Mouse (Mus musculus) monocyte, adult 5-6 weeks (primary cell): ENCODE measurements at regions not wholly inside any gene's neighbourhood (a gene's known extent, or its start where the extent isn't known, plus 50 kb on each side); places are given as distances from the start of the nearest gene placed in this dataset.
"Not testable (repeated sequence)": the region's sequence is repeated elsewhere in the genome, so short reads cannot be mapped to it uniquely, and the experiment has no call there.

Experiments
- ATAC-seq: fragments of 153-309, 156-312 bp; replicated peaks from 2 replicates; pipeline ENCODE4 v1.8.0; 2017; ENCODE audit warnings: mild to moderate bottlenecking; ENCODE audit not compliant: low TSS enrichment, insufficient number of reproducible peaks, severe bottlenecking, poor library complexity, low FRiP score

DNA sequence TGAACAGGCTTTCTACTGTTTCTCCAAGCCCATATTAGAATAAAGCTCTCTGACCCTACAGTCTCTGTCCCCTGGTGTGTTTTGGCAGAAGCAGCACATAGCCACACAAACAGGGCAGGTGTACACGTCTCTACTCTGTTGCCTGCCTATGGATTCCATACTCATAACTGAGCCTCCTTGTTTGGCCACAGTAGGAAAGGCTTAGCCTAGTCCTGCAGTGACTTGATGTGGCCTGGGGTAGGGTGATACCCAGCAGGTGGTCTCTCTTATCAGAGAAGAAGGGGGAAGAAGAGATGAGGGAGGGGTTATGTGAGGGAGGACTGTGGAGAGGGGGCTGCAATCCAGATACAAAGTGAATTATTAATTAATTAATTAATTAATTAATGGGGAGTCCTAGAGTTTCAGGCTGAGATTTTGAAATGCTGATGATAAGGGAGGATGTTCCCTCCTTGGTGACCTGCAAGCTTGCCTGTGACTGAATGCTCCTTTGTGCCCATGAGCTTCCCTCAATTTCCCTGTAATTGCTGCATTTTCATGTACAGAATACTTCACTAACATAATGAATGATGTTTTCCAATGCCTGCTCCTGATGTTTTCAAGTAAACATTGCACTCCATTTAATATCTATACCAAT, 402.7 kb upstream of the Lrrc3b start:
- ATAC-seq: no peak

DNA sequence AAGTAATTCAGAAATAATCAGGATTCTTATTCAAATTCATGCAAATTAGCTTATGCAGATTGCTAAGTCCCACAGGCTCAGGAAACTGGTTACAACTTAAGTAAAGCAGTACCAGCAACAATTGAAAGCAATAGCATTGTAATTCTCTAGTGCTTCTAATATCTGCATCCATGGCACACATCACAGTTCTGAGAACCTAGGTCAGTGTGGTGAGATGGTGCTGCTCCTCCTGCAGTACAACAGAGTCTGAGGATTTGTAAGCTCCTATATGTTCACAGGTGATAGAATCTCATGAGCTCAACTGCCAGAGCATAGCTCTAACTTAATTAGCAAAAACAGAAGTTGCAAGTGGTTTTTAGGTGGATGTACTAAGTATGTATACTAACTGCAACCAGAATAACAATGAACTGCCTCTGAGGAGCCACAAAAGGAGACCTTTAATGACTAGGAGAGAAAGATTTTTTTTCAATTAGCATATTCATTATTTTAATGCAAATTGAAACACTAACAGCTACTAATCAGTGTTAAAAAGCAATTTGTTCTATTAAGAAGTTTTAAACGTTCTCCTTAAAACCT, 403.3 kb upstream of the Lrrc3b start:
- no peak for ATAC-seq

DNA sequence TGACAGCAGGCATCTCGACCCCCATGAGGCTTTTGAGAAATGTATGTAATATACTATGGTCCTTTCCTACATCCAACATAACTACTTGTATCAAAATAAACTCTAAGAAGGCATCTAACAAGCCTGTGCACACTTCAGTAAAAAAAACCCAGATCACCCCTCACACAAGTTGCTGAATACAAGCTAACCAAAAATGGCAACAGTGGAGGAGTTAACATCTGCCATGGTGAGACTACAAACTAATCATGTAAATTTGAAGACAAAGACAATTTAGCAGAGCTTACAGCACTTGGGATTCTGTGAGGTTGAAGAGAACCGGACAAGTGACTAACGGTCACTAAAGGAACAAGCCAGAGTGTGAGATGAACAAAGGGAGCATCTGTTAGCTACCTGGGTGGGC, 380.6 kb upstream of the Ngly1 start:
- no peak for ATAC-seq

DNA sequence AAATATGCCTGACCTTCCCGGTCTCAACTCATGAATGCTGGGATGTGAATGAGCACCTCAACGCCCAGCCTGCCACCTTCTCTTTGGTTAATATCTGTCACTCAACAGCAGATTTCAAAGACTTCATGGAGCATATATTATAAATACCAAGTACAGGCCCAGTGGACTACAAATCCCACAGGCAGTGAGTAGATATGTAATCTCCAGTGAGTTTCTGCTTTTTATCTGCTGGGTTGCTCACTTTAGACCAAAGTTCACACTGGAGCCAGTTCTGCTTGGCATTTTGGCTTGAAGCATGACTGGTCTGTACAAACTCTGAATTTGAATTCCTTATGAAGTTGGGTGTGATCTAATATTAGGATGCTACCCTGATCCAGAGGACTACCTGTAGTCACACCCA, 377.1 kb upstream of the Ngly1 start:
- no peak for ATAC-seq

DNA sequence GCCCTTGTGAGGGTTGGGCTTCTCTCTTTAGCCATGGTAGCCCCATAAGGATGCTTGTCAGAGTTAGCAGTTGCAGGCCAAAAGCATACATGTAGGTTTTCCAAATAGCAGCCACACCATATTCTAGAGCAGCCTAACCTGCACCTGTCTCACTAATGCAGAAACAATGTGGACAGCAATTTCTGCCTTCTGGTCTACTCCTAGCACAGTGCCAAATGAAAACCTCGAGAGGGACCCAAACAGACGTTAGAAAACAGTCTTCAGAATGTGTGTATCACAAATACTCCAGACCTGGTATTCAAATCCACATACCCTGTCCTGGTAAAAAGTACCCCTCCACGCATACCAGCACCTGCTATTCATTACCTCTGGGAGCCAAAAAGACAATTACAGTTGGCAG, 368.9 kb upstream of the Ngly1 start:
- no peak for ATAC-seq

DNA sequence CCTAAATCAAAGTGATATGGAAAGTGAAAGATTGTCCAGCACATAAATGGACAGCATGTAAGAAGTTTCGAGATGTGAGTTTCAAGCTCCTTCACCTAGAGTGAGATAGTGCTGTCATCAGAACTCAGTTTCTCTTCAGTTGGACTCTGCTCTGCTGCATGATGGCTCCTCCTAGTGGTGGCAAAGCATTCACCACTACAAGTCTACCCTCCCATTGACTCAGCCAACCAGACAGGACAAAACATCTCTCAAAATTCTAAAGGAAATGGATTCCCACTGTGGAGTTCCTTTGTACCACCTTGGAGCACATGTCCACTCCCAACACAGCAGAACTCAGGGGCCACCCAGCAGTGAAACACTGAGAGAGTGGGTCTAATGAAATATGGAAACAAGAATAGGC, 367.8 kb upstream of the Ngly1 start:
- no peak for ATAC-seq

DNA sequence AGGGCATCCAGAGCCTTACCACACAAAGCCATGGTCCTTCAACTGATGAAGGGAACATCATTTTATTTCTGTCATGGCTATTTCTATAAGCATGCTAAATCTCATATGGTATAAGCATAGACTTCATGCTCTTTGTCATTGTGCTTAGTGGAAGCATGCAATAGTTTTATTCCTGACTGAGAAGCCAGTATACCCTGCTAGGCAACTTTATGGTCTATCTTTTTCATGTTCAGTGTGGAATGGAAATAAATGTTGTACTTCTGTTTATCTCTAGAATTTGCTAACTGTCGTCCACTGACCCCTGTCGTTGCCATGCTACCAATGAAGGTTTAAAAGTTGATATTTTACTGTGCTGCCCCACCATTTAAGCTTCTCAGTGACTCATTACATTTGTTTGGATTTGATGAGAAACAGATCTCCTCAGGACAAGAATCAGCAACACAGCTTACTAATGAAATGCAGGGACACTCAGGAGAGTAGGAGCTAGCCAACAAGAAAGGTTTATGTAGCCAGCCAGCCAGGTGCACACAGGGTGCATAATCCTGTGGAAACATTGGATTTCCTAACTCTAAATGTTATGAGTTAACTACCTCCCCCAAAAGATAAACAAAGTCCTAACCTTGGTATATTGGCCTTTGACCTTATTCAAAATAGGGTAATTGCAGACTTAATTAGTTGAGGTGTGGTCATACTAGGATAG, 364.3 kb upstream of the Ngly1 start:
- ATAC-seq: no peak

DNA sequence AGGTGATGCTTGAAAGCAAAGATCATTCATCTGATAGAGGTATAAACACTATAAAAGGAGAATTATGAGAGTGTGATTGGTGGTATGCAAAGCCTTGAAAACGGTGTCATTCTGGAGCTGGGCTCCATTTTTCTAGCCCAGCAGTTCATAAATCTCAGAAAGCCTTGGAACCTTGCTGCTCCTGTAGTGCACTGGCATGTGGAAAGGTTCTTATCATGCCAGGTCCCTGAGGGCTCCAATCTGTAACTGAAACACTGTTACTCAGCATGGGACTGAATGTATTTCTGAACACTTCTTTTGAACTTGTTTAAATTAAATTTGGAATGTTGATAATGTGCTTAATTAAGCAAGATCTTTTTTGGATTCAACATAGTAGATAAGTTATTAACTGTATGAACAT, 352.0 kb upstream of the Ngly1 start:
- ATAC-seq: no peak

DNA sequence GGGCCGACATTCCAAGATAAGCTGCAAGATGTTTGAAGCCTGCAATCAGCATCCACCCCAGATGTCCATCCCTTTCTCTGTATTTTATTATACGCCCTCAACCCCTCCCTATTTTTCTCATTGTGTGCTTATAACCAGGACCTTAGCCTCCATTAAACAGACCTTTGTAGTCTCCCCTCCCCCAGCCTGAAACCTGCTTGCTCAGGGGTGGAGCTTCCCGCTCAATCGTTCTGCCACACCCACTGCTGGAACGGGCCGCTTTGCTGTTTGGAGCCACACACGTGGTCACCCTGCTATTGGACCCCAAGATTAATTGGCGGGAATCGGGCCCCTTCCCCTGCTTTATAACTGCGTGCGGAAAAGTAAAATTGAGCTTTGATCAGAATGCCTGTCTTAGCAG, 342.7 kb upstream of the Ngly1 start:
- not testable (repeated sequence) for ATAC-seq

DNA sequence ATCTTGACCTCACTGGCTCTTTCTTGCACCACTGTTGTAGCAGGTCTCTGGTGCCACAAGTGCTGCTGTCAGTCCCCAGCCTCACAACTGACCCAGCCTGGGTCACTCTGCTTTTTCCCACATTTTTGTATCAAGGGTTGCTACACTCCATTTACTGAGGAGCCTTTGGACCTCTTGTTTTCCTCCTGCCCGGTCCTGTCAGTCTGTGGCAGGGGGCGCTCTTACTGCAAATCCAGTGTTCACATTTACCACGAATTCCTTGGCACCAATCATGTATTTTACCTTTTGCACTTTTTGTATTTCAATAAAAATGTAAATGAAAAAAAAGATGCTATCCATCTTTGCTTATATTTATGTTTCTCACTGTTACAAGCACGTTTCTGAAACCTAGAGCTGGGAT, 335.9 kb upstream of the Ngly1 start:
- ATAC-seq: not testable (repeated sequence)

DNA sequence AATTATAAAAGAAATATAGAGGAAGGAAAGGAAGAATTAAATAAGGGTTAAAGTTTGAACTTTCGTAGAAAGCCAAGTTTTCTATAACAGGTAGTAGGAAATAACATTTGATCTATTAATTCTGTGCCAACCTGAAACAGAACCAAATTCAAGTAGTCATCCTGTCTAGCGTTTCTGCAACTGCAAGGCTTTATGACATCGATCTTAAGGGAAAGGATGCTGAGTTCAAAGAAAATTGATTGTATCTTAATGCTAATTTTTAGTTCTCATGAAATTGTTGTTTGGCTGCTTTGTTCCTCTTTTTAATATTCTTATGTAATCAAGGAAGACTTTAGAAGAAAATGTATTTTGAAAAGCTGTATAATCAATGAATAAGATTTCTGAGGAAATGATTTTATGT, 334.9 kb upstream of the Ngly1 start:
- no peak for ATAC-seq

DNA sequence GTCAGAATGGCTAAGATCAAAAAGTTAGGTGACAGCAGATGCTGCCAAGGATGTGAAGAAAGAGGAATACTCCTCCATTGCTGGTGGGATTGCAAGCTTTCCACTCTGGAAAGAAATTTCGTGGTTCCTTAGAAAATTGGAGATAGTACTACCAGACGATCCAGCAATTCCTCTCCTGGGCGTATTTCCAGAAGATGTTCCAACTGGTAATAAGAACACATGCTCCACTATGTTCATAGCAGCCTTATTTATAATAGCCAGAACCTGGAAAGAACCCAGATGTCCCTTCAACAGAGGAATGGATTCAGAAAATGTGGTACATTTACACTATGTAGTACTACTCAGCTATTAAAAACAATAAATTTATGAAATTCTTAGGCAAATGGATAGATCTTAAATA, 324.4 kb upstream of the Ngly1 start:
- not testable (repeated sequence) for ATAC-seq

DNA sequence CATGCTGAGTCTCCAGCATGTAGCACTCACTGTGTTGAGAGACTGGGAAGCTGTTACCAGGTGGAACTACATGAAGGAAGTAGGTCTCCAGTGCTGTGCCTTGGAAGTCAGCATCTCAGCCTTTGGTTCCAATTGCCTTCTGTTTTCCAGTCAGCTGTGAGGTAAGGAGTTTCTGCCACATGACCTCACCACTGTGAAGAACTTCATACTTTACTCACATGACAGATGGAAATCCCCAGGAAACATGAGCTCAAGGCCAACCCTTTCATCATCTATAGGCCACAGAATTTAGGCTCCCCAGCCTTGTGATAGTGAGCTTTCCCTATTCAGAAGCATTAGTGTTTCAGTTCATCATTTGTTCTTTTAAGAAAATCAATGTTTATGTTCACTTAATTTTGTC, 314.4 kb upstream of the Ngly1 start:
- ATAC-seq: no peak

DNA sequence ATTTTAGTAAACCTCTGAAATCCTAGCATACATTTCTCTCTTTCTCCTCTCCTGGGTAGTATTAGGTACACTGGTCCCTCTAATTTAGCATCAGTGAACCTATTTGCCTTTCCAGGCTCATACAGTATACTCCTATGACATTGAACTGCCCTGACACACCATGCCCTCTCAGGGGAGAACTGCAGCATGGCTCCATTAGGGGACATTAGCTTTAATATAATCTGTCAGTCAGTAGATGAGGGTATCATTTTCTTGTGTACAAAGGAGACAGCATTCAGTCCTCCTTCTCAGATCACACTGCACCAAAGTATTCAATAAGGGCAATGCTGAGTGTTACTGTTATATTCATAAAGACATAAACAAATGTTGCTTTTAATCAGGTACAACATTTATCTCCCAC, 278.8 kb upstream of the Ngly1 start:
- no peak for ATAC-seq

DNA sequence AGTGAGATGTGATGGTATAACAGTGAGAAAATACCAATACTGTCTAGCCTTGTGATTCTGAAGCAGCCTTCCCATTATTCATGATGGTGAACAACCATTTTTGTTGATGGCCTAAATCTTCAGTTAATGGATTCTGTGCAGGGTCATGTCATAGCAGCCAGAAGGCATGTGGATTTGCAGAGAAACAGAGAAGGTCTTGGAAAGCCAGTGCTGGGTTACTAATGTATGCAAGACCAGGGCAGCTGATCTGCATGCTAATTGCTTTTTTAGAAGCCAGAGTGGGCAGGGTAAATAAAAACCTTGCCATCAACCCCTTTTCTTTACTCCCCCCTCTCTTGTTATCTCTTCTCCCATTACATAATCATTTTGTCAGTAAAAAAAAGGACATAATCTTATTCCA, 278.3 kb upstream of the Ngly1 start:
- no peak for ATAC-seq

DNA sequence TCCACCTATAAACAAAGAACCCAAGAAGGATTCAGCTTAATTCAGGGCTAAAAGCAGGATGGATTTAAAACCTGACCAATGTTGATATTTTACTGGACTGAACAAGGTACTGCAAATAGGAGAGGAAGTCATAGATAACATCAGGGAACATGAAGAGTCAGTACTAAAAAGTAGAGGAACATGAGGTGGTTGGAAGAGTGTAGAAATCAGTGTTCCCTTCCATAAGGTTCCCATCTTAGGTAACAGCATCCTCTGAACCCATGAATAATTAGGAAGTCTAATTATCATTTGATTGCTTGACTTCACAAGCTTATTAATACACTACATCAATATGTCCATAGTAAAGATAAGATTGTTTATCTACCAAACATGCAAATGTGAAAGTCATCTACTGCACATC, 277.8 kb upstream of the Ngly1 start:
- no peak for ATAC-seq

DNA sequence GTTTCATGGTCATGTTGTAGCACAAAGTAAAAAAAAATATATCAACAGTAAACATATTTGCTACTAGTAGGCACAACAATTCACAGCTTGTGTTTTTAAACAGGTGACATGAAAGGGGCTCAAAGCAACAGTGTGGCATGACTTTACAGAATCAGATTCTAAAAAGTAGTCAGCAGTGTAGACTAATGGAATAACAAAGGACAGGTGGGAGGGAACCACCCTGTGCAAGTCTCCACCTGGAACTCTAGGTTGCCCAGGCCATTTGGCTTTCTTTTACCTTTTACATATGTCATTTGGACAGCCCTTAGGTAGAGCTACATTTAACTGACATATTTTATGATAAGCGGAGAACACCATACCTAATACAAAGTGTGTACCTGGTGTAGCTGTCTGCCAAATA, 271.7 kb upstream of the Ngly1 start:
- no peak for ATAC-seq

DNA sequence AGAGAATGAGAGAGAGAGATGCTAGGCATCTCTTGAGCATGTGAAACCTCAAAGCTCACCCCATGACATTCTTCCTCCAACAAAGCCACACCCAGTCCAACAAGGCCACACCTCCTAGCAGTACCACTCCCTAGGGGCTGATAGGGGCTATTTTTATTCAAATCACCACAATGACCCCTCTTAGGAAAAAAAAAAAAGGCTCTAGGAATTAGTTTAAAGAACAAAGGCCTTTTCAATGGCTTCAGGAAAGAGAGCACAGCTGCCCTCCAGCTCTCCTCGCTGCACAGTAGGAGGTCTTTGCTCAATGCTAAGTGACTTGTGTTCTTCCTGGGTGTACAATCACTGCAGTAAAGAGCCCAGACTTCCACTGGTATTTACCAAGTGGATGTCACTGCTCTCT, 270.8 kb upstream of the Ngly1 start:
- no peak for ATAC-seq

DNA sequence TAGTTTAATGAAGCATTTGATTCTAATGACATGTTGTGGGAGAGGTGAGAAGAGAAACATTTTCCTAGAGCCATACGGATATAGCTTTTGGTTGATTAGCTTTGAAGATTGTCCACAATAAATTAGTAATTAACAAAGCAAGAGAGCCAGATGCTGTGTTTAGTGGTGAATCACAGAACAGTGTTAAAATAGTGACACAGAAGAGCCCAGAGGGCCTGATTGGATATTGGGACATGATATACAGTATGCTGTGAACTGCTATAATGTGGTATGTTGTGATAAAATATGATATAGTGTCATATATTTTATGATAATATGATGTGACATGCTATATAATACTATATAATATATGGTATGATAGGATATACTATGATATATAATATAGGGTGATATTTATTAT, 243.7 kb upstream of the Ngly1 start:
- no peak for ATAC-seq

DNA sequence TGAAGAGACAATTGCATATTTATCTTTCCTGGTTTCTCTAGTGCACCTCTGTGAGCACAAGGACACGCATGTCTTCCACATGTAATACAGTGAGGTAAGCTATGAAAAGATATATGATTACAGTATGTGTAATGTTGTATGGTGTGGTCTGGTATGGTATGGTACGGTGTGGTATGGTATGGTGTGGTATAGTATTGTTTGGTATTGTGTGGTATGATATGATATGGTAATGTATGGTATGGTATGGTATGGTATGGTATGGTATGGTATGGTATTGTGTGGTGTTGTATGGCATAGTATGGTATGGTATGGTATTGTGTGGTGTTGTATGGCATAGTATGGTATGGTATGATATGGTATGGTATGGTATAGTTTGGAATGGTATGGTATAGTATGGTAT, 242.1 kb upstream of the Ngly1 start:
- ATAC-seq: no peak
